Mouse (Mus musculus): ENCODE measurements around the gene Agps.

DNA sequence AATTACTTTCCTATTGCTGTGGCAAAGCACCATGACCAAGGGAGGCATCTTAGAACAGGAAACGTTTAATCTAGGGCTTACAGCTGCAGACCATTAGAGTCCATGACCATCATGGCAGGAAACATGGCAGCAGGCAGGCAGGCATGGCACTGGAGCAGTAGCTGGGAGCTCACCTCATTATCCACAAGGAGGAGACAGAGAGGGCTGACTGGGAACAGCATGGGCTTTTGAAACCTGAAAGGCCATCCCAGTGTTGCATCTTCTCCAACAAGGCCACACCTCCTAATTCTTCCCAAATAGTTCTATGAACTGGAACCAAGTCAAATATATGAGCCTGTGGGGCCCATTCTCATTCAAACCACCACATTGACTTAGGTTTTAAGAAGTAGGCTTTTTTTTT lies 68.3 kb downstream of the Agps start:
- TF ChIP-seq POLR2AphosphoS5 (IDR thresholded peaks at IDR 0.05; ENCODE audit: insufficient replicate concordance, low read depth, low read length) (no peak), CTCF (IDR thresholded peaks at IDR 0.05; ENCODE audit: low read depth, low read length) (no peak), TAL1 (conservative IDR thresholded peaks at IDR 0.05; ENCODE audit: low read depth, low read length) (no peak), GATA1 (IDR thresholded peaks at IDR 0.05; ENCODE audit: borderline replicate concordance, low read length) (no peak)
